Comparison of ENCODE assay signal across 11 mouse cellular contexts in genomic region chr4:63231121-63231520, GRCm38 (mm10). TPM values are rescaled to one million over a fixed set of nuclear protein-coding genes. Genes with fewer than 3 reads are reported as not detected.
A peak's percentile ranks its signal among the peaks of the same experiment; 100 is the strongest.
DNase-seq lines count a peak whose midpoint lies in the region; ATAC-seq and TF ChIP-seq lines count a peak whose summit lies in the region.
"Had no signal": no experiment of that assay in that cellular context is flagged by ENCODE, and none has a peak within 500 bp of the region (broad histone marks: within the 10 kb centered on the region; RNA-seq: fewer than 3 reads in every experiment).

No protein-coding gene starts in this region.

- no peak for ATAC-seq in hindbrain, embryonic 15.5 days (ENCODE audit: low FRiP score, low read depth)
- ATAC-seq in hindbrain, postnatal 0 days, result no peak
- ATAC-seq in lung, embryonic 16.5 days (ENCODE audit: low read depth), result peak; percentile 29; the same call in 1 of the 2 replicates

- no peak overlapping the region for H3K4me2 ChIP-seq in hindbrain, embryonic 15.5 days
- H3K4me2 ChIP-seq in hindbrain, postnatal 0 days (ENCODE audit: low read depth, low read length), result no peak overlapping the region
- no peak overlapping the region for H3K4me2 ChIP-seq in lung, embryonic 16.5 days (ENCODE audit: low read depth, low read length)

- 0 out of 2 replicates have a peak overlapping the region, but pooled peaks have one; percentile 39 for H3K27ac ChIP-seq in hindbrain, embryonic 15.5 days (replicated peaks)
- H3K27ac ChIP-seq in hindbrain, postnatal 0 days, result no peak overlapping the region
- H3K27ac ChIP-seq in lung, embryonic 16.5 days (ENCODE audit: low read length), result peak overlapping the region; percentile 40; the same call in 1 of the 2 replicates

- 46% methylated on average over 1 of the region's 1 CpGs for WGBS in hindbrain, embryonic 15.5 days
- 36% methylated on average over 1 of the region's 1 CpGs for WGBS in hindbrain, postnatal 0 days
- 52% methylated on average over 1 of the region's 1 CpGs for WGBS in lung, embryonic 16.5 days

- no peak for TF ChIP-seq CTCF in hindbrain, postnatal 0 days (IDR thresholded peaks at IDR 0.05; ENCODE audit: low read depth)

- H3K9ac ChIP-seq in hindbrain, embryonic 15.5 days, result no peak overlapping the region
- no peak overlapping the region for H3K9ac ChIP-seq in hindbrain, postnatal 0 days (replicated peaks; ENCODE audit: low read length)
- no peak overlapping the region for H3K9ac ChIP-seq in lung, embryonic 16.5 days (ENCODE audit: low read length)

- DNase-seq in hindbrain, postnatal 0 days (ENCODE audit: low spot score), result no peak
- peak; percentile 76 for DNase-seq in adrenal gland, adult 8-10 months
- DNase-seq in cerebellum, postnatal 25 days, result peak; percentile 77 to 81
- DNase-seq in right cerebral cortex, postnatal 10 days (ENCODE audit: low spot score in 2 of 2), result no peak
- DNase-seq in left cerebral cortex, adult 11 months (ENCODE audit: low spot score), result no peak
- DNase-seq in spleen, postnatal 4 days (ENCODE audit: low spot score in 2 of 2), result no peak

- H3K9me3 ChIP-seq in hindbrain, embryonic 15.5 days, result no peaks in the 10 kb centered on the region
- no peaks in the 10 kb centered on the region for H3K9me3 ChIP-seq in hindbrain, postnatal 0 days (ENCODE audit: low read length)
- H3K9me3 ChIP-seq in lung, embryonic 16.5 days (ENCODE audit: control insufficient read depth, low read length), result no peaks in the 10 kb centered on the region

- no peaks in the 10 kb centered on the region for H3K27me3 ChIP-seq in hindbrain, embryonic 15.5 days
- no peaks in the 10 kb centered on the region for H3K27me3 ChIP-seq in hindbrain, postnatal 0 days (ENCODE audit: insufficient read depth, low read length)
- no peaks in the 10 kb centered on the region for H3K27me3 ChIP-seq in lung, embryonic 16.5 days (ENCODE audit: control insufficient read depth, insufficient read depth, low read depth, low read length)

- H3K4me3 ChIP-seq in hindbrain, embryonic 15.5 days, result no peak overlapping the region
- H3K4me3 ChIP-seq in hindbrain, postnatal 0 days (ENCODE audit: low read length), result no peak overlapping the region
- H3K4me3 ChIP-seq in lung, embryonic 16.5 days (ENCODE audit: low read length), result no peak overlapping the region

- peaks cover 50% of the 10 kb centered on the region for H3K4me1 ChIP-seq in hindbrain, embryonic 15.5 days (replicated peaks)
- peaks cover 30% of the 10 kb centered on the region for H3K4me1 ChIP-seq in hindbrain, postnatal 0 days (ENCODE audit: insufficient read depth, low read length)
- peaks cover 29% of the 10 kb centered on the region for H3K4me1 ChIP-seq in lung, embryonic 16.5 days (replicated peaks; ENCODE audit: control insufficient read depth, insufficient read depth, low read length)

- H3K36me3 ChIP-seq in hindbrain, embryonic 15.5 days, result no peaks in the 10 kb centered on the region
- H3K36me3 ChIP-seq in hindbrain, postnatal 0 days (ENCODE audit: insufficient read depth, low read length), result no peaks in the 10 kb centered on the region
- peaks cover 2% of the 10 kb centered on the region; the same call in 1 of the 2 replicates for H3K36me3 ChIP-seq in lung, embryonic 16.5 days (ENCODE audit: control insufficient read depth, insufficient read depth, low read length)

RNA-seq across cellular contexts. Expression of gene Col27a1, which starts 17.3 kb away (rescaled TPM):
- polyA plus RNA-seq in hindbrain, embryonic 15.5 days (2015; fragmentation: Nextera tagmentation; extraction: Ambion mirVana), result 2.2 and 3.3 TPM in 2 replicates
- 5.8 and 9.5 TPM in 2 replicates for total RNA-seq in hindbrain, postnatal 0 days (2014; rRNA removed)
- 1.4 and 1.9 TPM in 2 replicates for polyA plus RNA-seq in hindbrain, postnatal 0 days (2015; fragmentation: Nextera tagmentation; extraction: Ambion mirVana)
- 10 to 100 TPM in 3 of 4 experiments, 1 to 10 TPM in 1; 9.8 to 32.3 (median 22.5) TPM for total RNA-seq in adrenal gland, adult 8-10 months (2022)
- polyA plus RNA-seq in lung, embryonic 16.5 days (2015; fragmentation: Nextera tagmentation; extraction: Ambion mirVana), result 16.4 and 18.3 TPM in 2 replicates

RNA-seq across cellular contexts. Expression of gene Kif12, which starts 59.2 kb away (rescaled TPM):
- 0.09 and 0.10 TPM in 2 replicates for polyA plus RNA-seq in hindbrain, embryonic 15.5 days (2015; fragmentation: Nextera tagmentation; extraction: Ambion mirVana)
- total RNA-seq in hindbrain, postnatal 0 days (2014; rRNA removed), result 0.18 and 0.47 TPM in 2 replicates
- 0.10 and 0.39 TPM in 2 replicates for polyA plus RNA-seq in hindbrain, postnatal 0 days (2015; fragmentation: Nextera tagmentation; extraction: Ambion mirVana)
- total RNA-seq in adrenal gland, adult 8-10 months (2022), result not detected
- 4.8 and 5.4 TPM in 2 replicates for polyA plus RNA-seq in lung, embryonic 16.5 days (2015; fragmentation: Nextera tagmentation; extraction: Ambion mirVana)
- total RNA-seq: left cerebral cortex, adult 18-20 months; megakaryocyte, adult 5-6 weeks had no signal
- polyA plus RNA-seq: hindbrain, embryonic 11.5 days had no signal

Comparison
In these comparisons a context has a peak if more than half of its experiments do, and no peak if none do; other contexts are left out.
1. DNase-seq: peak in adrenal gland, adult 8-10 months (single experiment) and cerebellum, postnatal 25 days (2 of 2); none in hindbrain, postnatal 0 days (single experiment), right cerebral cortex, postnatal 10 days (0 of 2), left cerebral cortex, adult 11 months (single experiment) and spleen, postnatal 4 days (0 of 2).